Mouse (Mus musculus) kidney, adult 18-20 months (tissue): ENCODE measurements at regions not wholly inside any gene's neighbourhood (a gene's known extent, or its start where the extent isn't known, plus 50 kb on each side); places are given as distances from the start of the nearest gene placed in this dataset.

Source experiments
- DNase-seq: peaks from one replicate; pipeline ENCODE4 v3.0.0; 2021

- DNase-seq, result peak; percentile 84
Observed at GRCm38 (mm10) chr13:119378404-119379037, 49.9 kb upstream of the Paip1 start.
